Mouse (Mus musculus) myocyte (in vitro differentiated cells): ENCODE data around the gene Slc9a1.

Source experiments
- CEBPB ChIP-seq: IDR thresholded peaks from 2 replicates; pipeline ENCODE4 v1.6.1; 2011; ENCODE audit warnings: mild to moderate bottlenecking, moderate library complexity; ENCODE audit not compliant: poor library complexity, insufficient read depth, severe bottlenecking
- E2F4 ChIP-seq: IDR thresholded peaks from one replicate; pipeline ENCODE4 v1.6.1; 2011; ENCODE audit warnings: mild to moderate bottlenecking, control low read depth, moderate library complexity; ENCODE audit not compliant: insufficient read depth
- MYOD1 ChIP-seq, 3 experiments: IDR thresholded peaks; one replicate each; pipeline ENCODE4 v1.6.1; 2011; ENCODE audit warnings: control low read depth in 2 of 3, low read depth in 2 of 3, mild to moderate bottlenecking in 2 of 3, moderate library complexity in 1 of 3; ENCODE audit not compliant: insufficient read length in 2 of 3, control insufficient read depth in 1 of 3
- POLR2A ChIP-seq: IDR thresholded peaks from one replicate; pipeline ENCODE4 v1.6.1; 2011; ENCODE audit warnings: low read depth, mild to moderate bottlenecking, control low read depth, moderate library complexity; ENCODE audit not compliant: insufficient read length

DNA sequence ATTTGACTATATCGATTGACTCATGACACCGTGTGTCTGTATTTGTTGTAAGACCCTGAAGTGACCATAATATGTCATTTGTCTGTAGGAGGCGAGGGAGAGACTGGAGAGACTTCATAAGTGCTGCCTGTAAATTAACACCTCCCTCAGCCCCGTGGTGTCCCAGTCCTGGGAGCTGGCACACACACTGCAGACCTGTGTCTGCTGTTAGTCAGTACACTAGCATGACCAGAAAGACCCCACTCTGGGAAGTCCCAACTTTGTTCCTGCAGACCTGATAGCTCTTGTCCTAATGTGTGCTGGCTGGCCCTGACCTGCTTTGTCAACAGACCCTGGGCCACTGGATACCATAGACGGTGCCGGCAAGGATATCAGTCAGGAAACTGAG, 2.8 kb downstream of the Slc9a1 start:
- no peak for TF ChIP-seq CEBPB
- TF ChIP-seq POLR2A, result no peak
- TF ChIP-seq MYOD1 (IDR thresholded peaks at IDR 0.05; ENCODE audit: control insufficient read depth in 1 of 3, insufficient read length in 2 of 3, low read depth in 2 of 3), result no peak
- TF ChIP-seq E2F4, result no peak
